Mouse (Mus musculus) heart, postnatal 0 days (tissue): ENCODE measurements around the gene Ctss.

Experiments
- CTCF ChIP-seq: IDR thresholded peaks from 2 replicates; pipeline ENCODE4 v1.5.1; 2016; ENCODE audit warnings: antibody characterized with exemption, control low read depth, low read depth
- EP300 ChIP-seq: IDR thresholded peaks from 2 replicates; pipeline ENCODE4 v1.6.1; 2016; ENCODE audit warnings: antibody characterized with exemption, low read depth

DNA sequence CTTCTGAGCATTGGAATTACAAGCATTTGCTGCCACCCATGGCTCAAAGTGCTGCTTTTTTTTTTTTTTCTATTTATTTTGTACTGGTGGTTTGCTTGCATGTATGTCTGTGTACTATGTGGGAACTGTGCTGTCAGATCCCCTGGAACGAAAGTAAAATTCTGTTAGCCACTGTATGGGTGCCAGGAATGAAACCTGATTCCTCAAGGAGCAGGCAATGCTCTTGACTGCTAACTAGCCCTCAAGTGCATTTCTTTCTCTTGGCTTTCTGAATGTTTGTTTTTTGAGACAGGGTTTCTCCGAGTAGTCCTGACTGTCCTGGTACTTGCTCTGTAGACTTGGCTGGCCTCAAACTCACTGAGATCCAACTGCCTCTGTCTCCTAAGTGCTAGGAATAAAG lies 35.2 kb downstream of the Ctss start:
- TF ChIP-seq EP300 (no peak), CTCF (no peak)
